Mouse (Mus musculus) lung, postnatal 4 days (tissue): ENCODE measurements around the gene Lap3.
A peak's percentile ranks its signal among the peaks of the same experiment; 100 is the strongest.

ENCODE experiments used
- DNase-seq, 2 experiments: peaks; one replicate each; pipeline ENCODE4 v3.0.0; 2021

Gene Lap3

GRCm38 (mm10) chr5:45496042-45496441, 2.9 kb downstream of the Lap3 start:
- no peak for DNase-seq

DNA sequence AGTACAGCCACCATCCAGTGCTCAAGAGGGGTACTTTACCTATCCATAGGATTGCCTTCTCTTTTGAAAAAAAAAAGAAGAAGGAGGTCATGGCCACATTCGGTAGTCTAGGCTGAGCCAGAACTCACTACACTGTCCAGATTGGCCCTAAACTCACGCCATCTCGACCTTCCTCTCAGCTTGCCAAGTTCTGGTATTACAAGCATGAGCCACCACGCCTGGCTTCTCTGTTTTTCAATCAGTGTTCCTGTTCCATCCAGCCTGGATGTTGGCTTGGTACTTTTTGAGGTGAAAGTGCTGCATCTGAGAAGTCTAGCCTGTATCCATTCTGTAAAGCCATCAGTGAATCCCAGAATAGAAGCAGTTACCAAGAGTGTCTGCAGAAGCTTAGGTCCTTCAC, 3.3 kb downstream of the Lap3 start:
- DNase-seq: no peak

DNA sequence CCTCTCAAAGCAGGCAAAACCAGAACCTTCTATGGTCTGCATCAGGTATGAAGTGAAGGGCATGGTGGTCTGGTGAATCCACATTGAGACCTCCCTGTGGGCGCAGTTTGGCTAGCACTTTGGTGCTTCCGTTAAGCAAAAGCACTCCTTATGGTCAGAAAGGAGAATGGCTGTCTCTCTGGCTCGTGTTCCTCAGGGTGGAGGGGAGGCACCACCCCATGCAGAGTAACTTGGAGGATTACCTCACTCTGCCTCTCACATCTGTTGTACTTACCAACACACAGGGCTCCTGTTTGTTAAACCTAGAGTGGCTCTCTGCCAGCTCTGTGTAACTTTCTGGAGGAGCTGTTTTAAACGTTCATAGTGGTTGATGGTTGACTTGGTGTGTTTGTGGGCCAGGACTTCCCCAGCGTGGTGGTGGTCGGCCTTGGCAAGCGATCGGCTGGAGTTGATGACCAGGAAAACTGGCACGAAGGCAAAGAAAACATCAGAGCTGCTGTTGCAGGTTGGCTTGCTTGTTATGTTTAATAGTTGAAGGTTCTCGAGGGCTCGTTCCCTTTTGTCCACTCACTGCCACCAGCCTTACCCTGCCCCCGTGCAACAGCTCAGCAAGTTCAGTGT, 3.9 kb downstream of the Lap3 start:
- no peak for DNase-seq

GRCm38 (mm10) chr5:45497564-45497963, 4.4 kb downstream of the Lap3 start:
- DNase-seq: no peak

DNA sequence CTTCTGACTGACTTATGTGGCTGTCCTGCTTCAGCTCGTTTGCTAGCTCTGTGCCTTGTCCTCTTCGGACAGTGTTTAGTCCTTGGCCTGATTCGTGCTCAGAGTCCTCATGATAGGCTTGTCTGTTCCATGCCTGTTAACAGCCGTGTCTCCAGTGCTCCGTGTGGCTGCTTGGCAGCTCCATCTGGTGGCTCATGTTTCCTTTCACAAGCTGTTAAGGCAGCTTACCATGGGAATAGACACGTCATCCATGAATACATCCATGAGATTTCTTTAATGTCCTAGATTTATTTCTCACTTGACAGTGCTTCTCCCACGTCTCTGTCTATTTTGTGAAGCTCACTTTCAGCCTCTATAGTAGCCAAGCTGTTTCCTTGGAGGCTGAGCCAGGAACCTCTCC, 16.9 kb downstream of the Lap3 start:
- DNase-seq: no peak

DNA sequence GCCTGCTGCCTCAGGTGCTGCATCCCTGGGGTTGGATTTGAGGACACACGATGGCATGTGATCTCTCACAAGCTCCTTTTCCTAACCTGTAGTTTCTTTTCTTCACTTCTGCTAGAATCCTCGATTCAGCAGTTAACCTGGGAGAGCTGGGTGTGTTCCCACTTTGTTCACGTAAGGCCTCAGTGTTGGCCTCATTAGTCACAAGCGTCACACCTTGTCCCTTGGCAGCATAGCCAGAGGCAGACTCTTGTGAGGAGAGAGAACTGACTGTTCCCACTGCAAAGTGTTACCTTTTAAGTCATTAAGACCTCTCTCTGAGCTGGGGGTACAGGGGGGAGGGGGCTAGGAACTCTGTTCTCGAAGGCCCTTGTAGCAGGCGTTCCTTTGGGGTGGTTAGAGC, 19.7 kb downstream of the Lap3 start:
- DNase-seq: no peak

- DNase-seq: no peak
Observed at GRCm38 (mm10) chr5:45513511-45513910, 20.3 kb downstream of the Lap3 start.

DNA sequence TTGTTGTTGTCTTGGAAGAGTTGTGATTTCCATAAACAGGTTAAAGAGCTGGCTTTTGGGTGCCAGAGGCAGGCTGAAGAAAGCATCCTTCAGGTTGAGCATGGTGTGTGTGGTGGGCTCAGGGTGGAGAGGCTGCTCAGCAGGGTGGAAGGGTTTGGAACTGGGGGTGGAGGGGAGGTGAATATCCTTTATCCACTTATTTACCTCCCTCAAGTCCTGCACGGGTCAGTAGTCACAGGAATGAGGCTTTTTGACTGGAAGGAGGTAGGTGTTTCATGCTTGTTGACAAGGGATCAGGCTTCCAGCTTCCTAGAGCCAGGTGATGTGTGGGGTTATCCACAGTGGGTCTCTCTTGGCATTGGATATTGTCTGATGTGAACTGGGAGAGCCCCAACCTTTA, 21.4 kb downstream of the Lap3 start:
- DNase-seq: no peak

- no peak for DNase-seq
Observed at GRCm38 (mm10) chr5:45515151-45515743, 22.1 kb downstream of the Lap3 start.

DNA sequence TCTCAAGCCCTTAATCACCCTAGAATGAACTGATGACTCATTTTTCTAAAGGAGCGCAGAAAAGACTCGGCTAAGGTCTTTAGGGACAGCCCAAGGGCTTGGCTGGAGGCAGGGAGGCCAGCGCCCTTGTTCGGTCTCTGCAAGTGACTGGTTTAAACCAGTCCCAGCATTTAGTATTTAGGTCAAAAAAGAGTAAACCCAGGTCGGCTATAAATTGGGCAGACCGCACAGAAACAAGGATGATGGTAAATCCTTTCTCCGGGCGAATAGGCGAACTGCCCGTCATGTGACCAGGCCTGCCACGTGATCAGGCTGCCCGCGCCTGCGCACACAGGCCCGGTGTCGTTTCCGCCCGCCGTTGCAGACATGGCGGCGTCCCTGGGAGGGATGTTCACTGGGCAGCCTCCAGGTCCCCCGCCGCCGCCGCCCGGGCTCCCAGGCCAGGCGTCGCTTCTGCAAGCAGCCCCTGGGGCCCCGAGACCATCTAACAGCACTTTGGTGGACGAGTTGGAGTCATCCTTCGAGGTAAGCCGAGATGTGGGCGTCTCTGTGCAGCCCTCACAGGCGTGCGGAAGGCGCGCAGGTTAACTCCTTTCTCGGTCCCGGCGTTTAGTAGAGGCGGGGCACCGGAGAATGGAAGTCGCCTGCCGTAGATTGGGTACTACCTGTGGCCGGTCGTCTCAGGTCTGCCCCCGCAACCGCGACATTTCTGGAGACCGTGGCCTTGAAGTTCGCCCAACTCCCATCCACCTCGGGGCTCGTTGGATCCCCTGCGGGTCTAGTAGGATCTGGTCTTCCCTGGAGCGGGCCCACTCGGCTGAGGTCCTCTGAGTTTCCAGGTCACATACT, 27.0 kb downstream of the Lap3 start, which contains the start of gene Med28:
Gene Med28 (plus strand): TSS at position 270 of the 849 bp plus-strand sequence.
- peak; percentile 96 for DNase-seq

GRCm38 (mm10) chr5:45520809-45521110, 27.6 kb downstream of the Lap3 start:
- DNase-seq: no peak

DNA sequence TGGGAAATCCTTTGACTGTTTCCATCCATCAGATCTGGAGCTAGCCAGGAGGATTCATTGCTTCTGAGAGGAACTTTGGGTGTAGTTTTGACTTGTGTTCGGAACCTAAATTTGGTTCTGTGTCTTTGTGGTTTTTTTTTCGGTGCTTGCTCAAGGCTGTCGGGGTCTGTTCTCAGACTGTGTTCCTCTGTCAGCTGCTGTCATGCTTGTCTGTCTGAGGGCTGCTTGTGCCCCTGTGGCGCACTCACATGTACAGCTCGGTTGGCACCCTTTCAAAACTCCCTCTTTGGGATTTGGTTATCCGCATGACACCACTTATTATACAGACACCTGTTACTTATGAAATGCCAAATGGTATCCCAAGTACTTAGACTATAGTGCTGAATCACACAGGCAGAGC, 28.4 kb downstream of the Lap3 start:
- no peak for DNase-seq

DNA sequence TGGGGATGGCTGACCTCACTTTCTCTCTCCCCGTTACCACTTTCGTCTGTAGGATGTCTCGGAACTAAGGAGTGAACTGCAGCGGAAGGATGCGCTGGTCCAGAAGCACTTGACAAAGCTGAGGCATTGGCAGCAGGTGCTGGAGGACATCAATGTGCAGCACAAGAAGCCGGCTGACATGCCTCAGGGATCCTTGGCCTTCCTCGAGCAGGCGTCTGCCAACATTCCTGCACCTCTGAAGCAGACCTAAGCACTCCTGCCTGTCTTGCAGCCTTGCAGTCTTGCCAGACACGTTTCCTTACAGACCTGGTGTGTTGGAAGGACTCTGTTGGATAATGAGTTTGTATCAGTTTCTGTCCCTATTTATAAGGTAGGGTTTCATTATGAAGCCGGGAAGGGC, 31.9 kb downstream of the Lap3 start:
- no peak for DNase-seq

GRCm38 (mm10) chr5:45526338-45526737, 33.2 kb downstream of the Lap3 start:
- DNase-seq: no peak

GRCm38 (mm10) chr5:45529696-45530095, 36.5 kb downstream of the Lap3 start:
- peak in 1 of 2 experiments; percentile 7 for DNase-seq

DNA sequence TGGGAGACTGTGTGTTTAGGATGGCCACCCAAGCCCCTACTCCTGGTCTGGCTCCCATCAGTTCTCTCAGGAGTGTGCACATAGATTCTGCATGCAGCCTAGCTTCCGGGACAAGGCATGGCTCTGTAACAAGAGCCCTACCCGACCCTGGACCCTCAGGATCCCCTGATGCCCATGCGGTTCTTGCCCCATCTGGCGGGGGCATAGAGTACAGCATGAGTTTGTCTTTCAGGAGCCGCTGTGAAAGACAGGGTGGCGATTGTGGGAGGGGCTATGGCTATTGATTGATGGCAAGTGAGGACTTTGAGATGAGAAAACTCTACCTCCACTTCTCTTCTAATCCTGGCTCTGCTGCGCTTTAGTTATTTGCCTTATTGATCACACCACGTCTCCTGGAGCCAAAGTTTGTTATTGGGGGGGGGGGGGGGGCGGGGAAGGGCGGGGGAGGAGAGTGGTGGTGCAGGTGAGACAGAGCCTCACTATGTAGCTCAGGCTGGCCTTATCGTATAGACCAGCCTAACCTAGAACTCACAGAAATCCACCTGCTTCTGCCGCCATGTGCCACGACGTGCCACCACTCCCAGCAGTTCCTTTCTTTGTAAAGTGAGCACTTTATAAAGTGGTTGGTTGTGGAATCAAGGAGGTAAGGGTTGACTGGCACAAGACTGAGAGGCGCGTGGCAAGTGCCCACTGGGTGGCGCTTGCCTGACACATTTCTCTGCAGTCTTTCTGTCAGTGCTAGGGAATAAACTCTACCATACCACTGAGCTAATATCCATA, 41.3 kb downstream of the Lap3 start:
- DNase-seq: peak; percentile 70 to 77

DNA sequence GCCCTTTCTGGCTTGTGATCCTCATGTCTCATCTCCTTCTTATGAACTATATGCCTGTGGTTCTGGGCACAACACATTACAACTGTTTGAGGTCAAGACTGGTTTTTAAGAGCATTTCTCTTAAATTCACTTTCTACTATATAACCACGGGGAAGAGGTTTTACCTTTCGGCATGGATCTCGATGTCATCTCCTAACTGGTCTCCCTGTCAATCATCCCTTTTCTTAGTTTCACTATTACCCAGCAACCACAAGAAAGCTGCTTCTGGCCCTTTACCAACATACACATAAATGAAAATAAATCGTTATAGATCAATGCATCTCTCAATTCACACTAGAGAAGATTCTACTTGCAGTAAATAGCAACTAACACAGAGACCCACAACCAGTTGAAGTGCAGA, 42.0 kb downstream of the Lap3 start:
- DNase-seq: no peak

DNA sequence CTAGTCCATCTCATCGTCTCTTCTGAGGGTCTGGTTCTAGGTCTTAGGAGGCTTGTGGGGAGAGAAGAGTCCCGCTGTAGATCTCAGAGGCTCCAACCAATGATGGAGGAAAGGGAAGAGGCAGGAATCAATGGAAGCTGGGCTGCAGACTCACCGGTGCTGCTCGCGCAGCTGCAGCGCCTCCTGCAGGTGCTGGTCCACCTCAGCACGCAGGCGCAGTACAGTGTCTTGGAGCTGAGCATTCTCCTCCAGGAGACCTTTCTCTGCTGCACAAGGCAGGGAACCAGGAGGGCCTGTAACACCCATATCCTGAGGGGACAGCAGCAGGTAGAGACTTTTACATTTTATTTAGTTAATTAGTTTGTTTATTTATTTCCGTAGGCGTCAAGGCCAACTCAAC, 46.3 kb downstream of the Lap3 start:
- no peak for DNase-seq

DNA sequence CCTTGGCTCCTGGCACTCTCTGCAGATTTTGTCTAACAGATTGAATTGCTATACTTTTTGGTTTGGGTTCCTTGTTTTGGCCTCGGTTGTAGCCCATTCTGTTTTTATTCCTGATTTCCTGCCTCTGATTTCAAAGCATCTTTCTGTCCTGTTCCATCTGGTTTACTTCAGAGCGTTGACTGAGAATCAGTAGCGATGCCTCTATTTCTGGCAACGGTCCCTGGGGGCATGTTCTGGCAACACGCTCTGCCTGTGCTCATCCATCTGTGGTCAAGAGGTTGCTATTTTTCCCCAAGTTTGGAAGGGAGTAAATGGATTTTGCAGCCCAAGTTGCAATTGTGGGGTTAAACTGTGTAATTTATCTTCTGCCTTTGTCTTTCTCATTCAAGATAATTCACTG, 50.2 kb downstream of the Lap3 start:
- no peak for DNase-seq

DNA sequence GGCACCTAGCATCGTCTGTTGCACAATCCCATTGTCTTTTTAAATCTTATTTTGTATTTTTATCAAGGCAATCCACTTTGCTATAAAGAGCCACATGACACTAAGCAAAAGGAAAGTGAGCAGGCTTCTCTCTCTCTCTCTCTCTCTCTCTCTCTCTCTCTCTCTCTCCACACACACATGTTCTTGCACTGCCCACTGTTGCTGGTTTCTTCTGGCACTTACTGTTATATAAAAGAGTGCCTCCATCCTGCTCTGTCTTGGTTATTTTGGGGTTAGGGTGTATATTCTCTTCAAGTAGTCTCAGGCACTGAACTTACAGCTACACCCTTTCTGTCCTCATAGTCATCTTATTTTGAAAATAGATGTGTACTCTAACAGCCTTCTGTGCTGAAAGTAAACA, 56.4 kb downstream of the Lap3 start:
- no peak for DNase-seq
